Mouse (Mus musculus) CH12F3 (cell line): ENCODE results near the gene Lrrd1.
"Not testable (repeated sequence)": the region's sequence is repeated elsewhere in the genome, so short reads cannot be mapped to it uniquely, and the experiment has no call there.

Experiments
- in situ Hi-C: fragments of 300-500 bp; cut with MboI; formaldehyde crosslinking; loops from 2 replicates; pipeline ENCODE4 v1.14.3; 2020; ENCODE audit warnings: low sequenced_read_pairs

The Lrrd1 gene

DNA sequence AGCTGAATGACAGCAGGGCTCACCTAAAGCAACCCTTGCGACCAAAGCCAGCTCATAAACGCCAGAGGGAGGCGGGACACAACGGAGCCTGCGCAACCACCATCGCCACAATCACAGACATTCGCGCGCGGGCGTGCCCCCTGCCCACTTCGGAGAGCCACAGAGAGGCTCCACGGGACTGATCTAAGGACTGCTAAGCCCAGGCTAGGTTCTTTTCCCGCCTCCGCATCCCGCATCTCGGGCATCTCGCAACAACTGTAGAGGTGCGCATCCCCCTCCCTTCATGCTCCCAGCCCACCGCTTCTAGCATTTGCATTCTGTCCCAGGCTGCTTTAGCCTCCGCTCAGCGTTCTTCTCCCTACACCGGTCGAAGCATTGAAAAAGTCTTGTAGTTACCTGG lies at the start of gene Lrrd1:
Gene Lrrd1 (plus strand): TSS at position 148 of the 400 bp plus-strand sequence.
- in situ Hi-C loops: no loop called here

DNA sequence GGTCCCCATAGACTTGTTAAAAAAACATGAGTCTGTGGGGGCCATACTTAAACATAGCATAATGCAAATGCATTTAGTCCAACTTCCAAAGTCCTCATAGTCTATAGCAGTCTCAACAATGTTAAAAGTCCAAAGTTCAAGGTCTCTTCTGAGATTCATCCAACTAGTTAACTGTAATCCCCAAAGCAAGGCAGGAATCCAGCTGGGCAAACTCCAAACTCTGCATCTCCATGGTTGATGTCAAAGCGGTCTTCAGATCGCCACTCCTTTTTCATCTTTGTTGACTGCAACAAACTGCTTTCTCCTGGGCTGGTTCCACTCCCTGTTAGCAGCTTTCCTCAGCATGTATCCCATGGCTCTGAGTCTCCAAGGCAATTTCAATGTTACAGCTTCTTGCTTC lies 47.9 kb upstream of the Lrrd1 start:
- in situ Hi-C loops: not testable (repeated sequence)

GRCm38 (mm10) chr5:3798656-3799055 lies 46.3 kb upstream of the Lrrd1 start:
- in situ Hi-C loops: not testable (repeated sequence)

DNA sequence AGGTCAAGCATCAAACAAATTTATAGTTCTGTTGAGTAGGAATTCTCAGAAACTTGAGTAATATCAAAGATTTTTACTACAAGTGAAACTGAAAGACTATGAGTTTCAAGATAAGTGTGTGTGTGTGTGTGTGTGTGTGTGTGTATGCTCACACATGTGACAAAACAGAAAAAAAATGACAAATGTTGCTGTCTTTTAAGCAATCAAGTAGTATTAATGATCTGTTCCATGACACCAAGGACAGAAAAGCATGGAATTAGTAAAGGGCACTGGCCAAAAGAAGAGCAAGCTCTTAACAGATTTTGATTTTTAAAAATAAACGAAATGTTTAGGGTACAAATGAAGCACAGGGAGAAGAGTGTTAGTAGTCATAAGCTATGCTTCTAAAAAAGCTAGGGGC lies 44.9 kb upstream of the Lrrd1 start:
- in situ Hi-C loops: no loop called here

GRCm38 (mm10) chr5:3800881-3801280 lies 44.1 kb upstream of the Lrrd1 start:
- in situ Hi-C loops: no loop called here

DNA sequence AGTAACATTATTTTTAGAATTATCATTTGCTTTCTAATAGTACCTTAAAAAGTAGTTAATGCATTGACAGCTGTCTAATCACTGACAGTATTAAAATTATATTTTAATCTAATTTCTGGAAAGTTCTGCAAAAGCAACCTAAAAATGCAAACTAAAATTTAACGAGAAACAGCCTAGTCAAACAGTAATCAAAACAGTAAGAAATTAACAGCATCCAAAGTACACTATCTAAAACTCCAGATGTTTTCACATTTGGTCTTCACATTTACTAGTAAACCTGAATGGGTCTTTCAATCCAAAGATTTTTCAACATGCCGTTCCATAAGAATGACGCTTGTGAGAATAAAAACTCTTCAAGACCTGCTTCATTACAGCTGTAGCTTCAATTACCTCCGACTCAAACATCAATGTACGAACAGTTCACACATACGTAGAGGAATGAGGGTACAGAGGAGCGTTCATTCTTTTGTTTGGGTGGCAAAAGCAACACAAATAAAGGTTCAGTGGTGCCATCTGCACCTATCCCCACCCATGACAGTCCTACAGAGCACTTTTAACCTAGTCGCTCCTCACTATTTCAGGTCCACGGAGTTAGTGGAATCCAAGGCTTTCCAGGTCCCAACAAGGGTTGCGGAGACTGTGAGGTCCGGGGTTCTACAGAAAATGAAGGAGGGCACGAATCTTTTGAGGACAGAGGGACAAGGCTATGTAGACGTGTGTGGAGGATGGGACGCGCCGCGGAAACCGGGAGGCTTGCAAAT lies 43.1 kb upstream of the Lrrd1 start:
- in situ Hi-C loops: no loop called here

DNA sequence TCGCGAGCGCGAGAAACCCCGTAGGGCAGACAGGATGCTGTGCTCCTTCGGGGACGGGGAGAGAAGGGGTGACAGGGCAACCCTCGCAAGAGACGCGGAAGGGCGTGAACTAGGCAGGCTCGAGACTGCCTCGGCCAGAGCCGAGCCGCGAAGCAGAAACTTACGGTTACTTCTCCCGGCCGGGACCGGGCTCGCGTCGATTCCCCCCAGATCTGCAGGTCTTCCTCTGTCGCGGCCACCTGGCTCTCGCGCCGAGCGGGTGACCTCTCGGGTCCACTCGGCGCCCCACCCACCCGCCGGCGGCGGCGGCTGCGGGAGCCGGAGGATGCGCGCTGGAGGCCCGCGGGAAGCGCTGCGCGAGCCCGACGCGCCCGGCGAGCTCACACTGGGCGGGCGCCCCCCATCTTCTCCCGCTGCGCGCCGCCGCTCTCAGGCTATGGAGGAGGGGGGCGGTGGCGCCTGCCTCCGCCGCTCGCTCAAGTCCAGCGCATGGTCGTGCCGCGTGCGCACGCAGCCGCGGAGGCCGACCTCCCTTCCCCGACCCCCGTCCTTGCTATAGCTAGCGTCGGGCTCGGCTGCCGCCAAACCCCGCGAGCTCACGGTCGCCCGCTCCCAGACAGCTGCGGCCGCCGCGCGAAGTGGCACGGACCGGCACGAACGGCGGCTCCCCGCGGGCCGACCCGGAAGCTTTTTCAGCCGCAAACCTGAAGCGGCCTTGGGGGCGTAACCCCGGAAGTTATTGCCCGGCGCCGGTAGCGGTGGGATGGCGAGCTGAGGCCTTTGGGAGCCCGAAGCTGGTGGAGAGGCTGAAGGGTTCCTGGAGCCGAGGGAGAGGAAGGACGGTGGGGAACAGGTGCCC lies 42.3 kb upstream of the Lrrd1 start, which contains the start of the genes Ankib1 and Krit1:
Gene Ankib1 (minus strand): TSS at position 493 of the 859 bp plus-strand sequence.
Gene Krit1 (plus strand): TSS at position 752 of the 859 bp plus-strand sequence.
- in situ Hi-C loops: no loop called here

DNA sequence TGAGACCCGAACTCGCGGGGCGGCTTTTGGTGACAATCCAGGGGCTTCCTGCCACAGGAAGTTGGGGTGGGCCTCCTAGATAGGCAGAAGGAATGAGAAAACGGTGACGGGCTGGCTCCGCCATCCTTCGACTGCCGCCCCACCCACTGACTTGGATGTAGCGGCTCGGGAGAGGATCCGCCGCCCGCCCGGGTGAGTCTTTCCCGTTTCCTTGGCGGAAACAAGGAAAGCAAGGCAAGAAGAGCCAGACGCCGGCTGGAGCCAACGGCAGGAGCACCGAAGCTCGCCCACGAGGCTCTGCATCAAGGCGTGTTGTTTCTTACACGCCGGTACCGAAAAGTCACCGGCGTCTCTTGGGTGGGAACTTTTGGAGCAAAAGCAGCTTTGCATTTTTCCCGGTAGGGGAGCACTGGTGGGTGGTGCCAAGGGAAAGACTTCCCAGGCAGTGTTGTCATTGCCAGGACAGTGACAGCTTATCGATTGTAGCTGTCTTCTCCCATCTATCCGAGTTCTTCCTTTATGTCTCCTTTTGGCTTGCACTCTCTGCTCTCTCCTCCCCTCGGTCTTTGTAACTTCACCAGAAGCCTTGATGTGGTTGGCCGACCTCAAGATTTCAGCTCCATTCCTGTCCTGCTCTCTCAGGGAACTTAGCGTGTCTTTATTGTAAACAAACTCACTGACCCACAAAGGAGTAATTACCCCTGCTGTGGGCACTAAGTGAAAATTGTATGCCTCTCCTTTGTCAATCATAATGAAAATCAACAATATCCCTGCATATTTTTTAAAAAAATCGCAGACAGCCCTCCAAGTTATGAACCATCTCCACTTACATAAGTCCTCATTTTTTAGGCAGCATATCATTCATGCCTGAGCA lies 41.4 kb upstream of the Lrrd1 start:
- in situ Hi-C loops: no loop called here

DNA sequence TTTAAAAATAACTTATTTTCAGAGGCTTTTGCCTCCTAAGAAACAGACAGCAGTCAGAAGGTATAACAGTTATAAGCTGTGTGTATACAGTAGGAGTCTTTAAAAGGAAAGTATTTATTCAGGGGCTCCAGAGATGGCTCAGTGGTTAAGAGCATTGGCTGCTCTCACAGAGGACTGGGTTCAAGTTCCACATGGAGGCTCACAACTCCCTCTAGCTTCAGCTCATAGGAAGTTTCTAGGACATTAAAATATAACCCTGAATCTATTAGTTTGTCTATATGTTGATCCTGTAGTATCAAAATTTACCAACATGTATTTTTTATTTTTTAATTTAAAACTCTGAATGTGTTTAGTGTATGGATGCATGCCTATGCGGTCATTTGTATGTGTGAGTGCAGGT lies 36.5 kb upstream of the Lrrd1 start:
- in situ Hi-C loops: no loop called here

GRCm38 (mm10) chr5:3834107-3834506 lies 10.9 kb upstream of the Lrrd1 start:
- in situ Hi-C loops: no loop called here

DNA sequence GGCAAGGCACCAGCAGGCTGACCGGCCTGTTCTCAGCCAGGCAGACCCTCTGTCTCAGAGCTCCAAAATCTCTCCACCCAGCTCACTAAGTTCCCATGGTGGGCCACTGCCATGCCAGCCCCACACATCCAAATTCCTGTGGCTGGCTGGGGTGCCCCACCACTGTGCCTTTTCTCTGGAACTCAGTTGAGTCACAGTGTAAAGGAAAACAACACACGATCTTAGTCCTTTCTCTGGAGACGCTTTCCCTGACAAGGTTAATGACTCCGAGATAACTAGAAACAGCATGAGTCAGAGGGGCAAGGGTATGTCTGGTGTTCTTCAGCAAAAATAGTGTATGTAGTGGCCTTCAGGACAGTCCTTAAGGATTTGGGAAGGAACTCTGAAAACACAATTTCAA lies 25.2 kb downstream of the Lrrd1 start:
- in situ Hi-C loops: no loop called here

GRCm38 (mm10) chr5:3872348-3872747 lies 27.4 kb downstream of the Lrrd1 start:
- in situ Hi-C loops: no loop called here

GRCm38 (mm10) chr5:3873485-3873884 lies 28.5 kb downstream of the Lrrd1 start:
- in situ Hi-C loops: no loop called here

DNA sequence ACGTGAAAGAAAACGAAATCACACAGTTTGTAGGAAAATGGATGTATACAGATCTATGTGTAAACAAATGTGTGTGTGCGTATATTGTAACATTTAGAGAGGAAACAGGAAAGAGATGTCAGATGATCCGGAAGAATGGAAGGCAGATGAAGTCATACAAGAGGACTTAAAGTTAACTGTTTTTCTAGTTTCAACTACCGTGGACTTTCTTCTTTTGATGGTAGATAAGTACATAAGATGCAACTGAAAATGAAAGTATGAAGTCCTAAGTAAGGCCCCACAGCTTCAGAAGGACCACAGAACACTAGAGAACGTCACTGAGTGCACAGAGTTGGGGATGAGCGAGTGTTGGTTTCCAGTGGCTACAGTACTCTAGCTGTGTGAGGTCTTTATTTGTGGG lies 41.9 kb downstream of the Lrrd1 start:
- in situ Hi-C loops: not testable (repeated sequence)

DNA sequence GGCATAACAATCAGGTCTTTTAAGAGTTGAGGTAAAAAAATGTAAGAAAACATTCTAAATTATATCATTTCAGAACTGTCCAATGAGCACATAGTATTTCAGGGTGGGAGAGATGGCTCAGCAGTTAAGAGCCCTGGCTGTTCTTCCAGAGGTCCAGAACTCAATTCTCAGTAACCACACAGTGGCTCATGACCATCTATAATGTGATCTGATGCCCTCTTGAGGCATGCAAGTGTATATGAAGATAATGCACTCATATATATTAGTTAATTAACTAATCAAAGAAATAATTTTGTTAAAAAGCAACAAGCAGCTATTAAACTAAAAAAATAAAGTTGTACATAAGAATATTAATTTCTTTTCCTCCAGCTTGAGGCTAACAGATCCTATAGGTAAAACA lies 44.2 kb downstream of the Lrrd1 start:
- in situ Hi-C loops: no loop called here

DNA sequence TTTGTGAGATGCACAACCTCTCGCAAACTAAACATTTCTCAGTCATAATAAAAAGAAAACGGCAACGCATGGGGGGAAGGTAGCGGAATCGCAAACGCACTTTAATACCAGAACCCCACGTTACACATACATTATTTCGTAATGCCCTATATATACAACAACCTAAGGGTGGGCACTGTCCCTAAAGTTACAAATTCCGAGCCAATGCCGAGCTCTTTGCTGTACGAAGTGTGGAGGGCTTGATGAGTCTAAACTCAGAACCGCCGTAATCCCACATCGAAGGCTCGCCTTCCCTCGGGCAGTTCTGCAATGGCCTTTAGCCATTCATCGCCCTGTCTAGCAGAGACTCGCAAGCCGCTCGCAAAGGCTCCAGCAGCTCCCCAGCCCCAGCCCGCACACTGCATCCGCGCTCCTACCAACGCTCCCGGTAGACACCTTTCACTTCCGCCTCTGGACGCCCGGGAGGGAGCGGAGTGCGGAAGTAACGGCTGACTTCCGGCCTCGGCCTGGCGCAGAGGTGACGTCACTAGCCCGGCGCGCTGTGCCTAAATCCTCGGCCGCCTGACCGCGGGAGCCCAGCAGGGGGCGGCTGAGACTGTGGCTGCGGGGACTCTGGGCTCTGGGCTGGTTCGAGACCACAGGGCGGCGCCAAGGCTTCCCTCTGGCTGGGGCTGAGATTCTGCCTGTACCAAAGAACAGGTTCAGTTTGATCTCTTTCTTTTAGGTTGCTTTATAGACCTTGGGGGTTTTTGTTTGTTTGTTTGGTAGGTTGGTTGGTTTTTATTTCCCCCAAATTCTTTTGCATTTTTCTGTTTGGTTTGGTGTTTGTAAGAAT lies 48.7 kb downstream of the Lrrd1 start, which contains the start of gene Mterf1a:
Gene Mterf1a (minus strand): TSS at position 475 of the 835 bp plus-strand sequence.
- in situ Hi-C loops: not testable (repeated sequence)

GRCm38 (mm10) chr5:3894294-3894619 lies 49.3 kb downstream of the Lrrd1 start:
- in situ Hi-C loops: not testable (repeated sequence)

GRCm38 (mm10) chr5:3905471-3905870 lies 60.5 kb downstream of the Lrrd1 start:
- in situ Hi-C loops: no loop called here
